Mouse (Mus musculus): Measurements from ENCODE around the gene Tcp11l1. TPM values are rescaled to one million over a fixed set of nuclear protein-coding genes. Genes with fewer than 3 reads are reported as not detected.
A peak's percentile ranks its signal among the peaks of the same experiment; 100 is the strongest.

Tcp11l1 gene
- total and polyA plus RNA-seq, 3 experiments: 22.1 to 26.7 TPM; not detected in 1

GRCm38 (mm10) chr2:104615985-104616711 is 95.8 kb downstream of the Tcp11l1 start:
- no peak for DNase-seq (ENCODE audit: low read depth, low spot score)
- Histone ChIP-seq H3K79me2 (ENCODE audit: control insufficient read depth, insufficient read depth, low read length, poor library complexity) (no peaks in the 10 kb centered on the region), H3K4me1 (ENCODE audit: control insufficient read depth in 1 of 2, insufficient read depth in 2 of 2, low read length in 2 of 2) (no peaks in the 10 kb centered on the region; a peak in 1 of 4 replicates), H3K36me3 (ENCODE audit: control insufficient read depth in 1 of 2, insufficient read depth in 2 of 2, low read length in 2 of 2) (peaks cover 8 to 24% of the 10 kb centered on the region in 2 experiments), H3K9ac (ENCODE audit: control insufficient read depth, low read depth, low read length, poor library complexity, severe bottlenecking) (no peak overlapping the region), H3K27me3 (ENCODE audit: control insufficient read depth in 1 of 2, insufficient read depth in 2 of 2, low read length in 2 of 2) (no peaks in the 10 kb centered on the region), H3K4me3 (ENCODE audit: control insufficient read depth in 1 of 2, insufficient read depth in 1 of 2, low read depth in 2 of 2, low read length in 2 of 2) (no peak overlapping the region), H3K9me3 (replicated peaks; ENCODE audit: insufficient read depth, low read length) (no peaks in the 10 kb centered on the region), H3K27ac (ENCODE audit: control insufficient read depth, low read depth, low read length) (no peak overlapping the region)
- TF ChIP-seq CTCF (IDR thresholded peaks at IDR 0.05 in 2 of 3, conservative IDR thresholded peaks at IDR 0.05 in 1 of 3; ENCODE audit: control insufficient read depth in 1 of 3, insufficient read depth in 1 of 3, low read depth in 2 of 3, low read length in 3 of 3, poor library complexity in 1 of 3, severe bottlenecking in 1 of 3): no peak
- TF ChIP-seq ETS1 (IDR thresholded peaks at IDR 0.05; ENCODE audit: low read depth, low read length): peak; percentile 15; the same call in 1 of the 2 replicates

GRCm38 (mm10) chr2:104614786-104615185 is 97.2 kb downstream of the Tcp11l1 start:
- Histone ChIP-seq H3K9ac (ENCODE audit: control insufficient read depth, low read depth, low read length, poor library complexity, severe bottlenecking) (no peak overlapping the region), H3K27me3 (ENCODE audit: control insufficient read depth in 1 of 2, insufficient read depth in 2 of 2, low read length in 2 of 2) (no peaks in the 10 kb centered on the region), H3K36me3 (ENCODE audit: control insufficient read depth in 1 of 2, insufficient read depth in 2 of 2, low read length in 2 of 2) (peaks cover 10 to 33% of the 10 kb centered on the region in 2 experiments), H3K4me3 (ENCODE audit: control insufficient read depth in 1 of 2, insufficient read depth in 1 of 2, low read depth in 2 of 2, low read length in 2 of 2) (no peak overlapping the region), H3K79me2 (ENCODE audit: control insufficient read depth, insufficient read depth, low read length, poor library complexity) (peaks cover 2% of the 10 kb centered on the region; the same call in 1 of the 2 replicates), H3K9me3 (replicated peaks; ENCODE audit: insufficient read depth, low read length) (no peaks in the 10 kb centered on the region), H3K27ac (ENCODE audit: control insufficient read depth, low read depth, low read length) (no peak overlapping the region), H3K4me1 (ENCODE audit: control insufficient read depth in 1 of 2, insufficient read depth in 2 of 2, low read length in 2 of 2) (no peaks in the 10 kb centered on the region; a peak in 1 of 4 replicates)
- no peak for TF ChIP-seq TAL1 (IDR thresholded peaks at IDR 0.05; ENCODE audit: low read length)
- no peak for TF ChIP-seq NELFE (IDR thresholded peaks at IDR 0.05; ENCODE audit: low read depth, low read length)
- no peak for TF ChIP-seq RCOR1 (IDR thresholded peaks at IDR 0.05; ENCODE audit: low read depth, low read length)
- TF ChIP-seq ZKSCAN1 (IDR thresholded peaks at IDR 0.05; ENCODE audit: low read depth, low read length): no peak
- TF ChIP-seq RAD21 (IDR thresholded peaks at IDR 0.05; ENCODE audit: low read depth, low read length): no peak
- no peak for TF ChIP-seq TCF12 (IDR thresholded peaks at IDR 0.05; ENCODE audit: low read depth, low read length)
- TF ChIP-seq CTCF (IDR thresholded peaks at IDR 0.05 in 2 of 3, conservative IDR thresholded peaks at IDR 0.05 in 1 of 3; ENCODE audit: control insufficient read depth in 1 of 3, insufficient read depth in 1 of 3, low read depth in 2 of 3, low read length in 3 of 3, poor library complexity in 1 of 3, severe bottlenecking in 1 of 3): no peak
- DNase-seq (ENCODE audit: low read depth, low spot score): no peak

Other genes starting within 250 kb of the Tcp11l1 start
- 11.9 and 12.1 TPM in 2 replicates for gene Hipk3, start 217.7 kb downstream of the Tcp11l1 start, total RNA-seq (2012; rRNA removed)
- 10 to 100 TPM; 17.0 to 19.4 TPM for gene Hipk3, start 217.7 kb downstream of the Tcp11l1 start, polyA plus RNA-seq (2012; ENCODE audit: insufficient read depth in 1 of 2, insufficient read length in 2 of 2, low read depth in 1 of 2, low replicate concordance in 2 of 2, missing spikeins in 1 of 2)
- gene Cstf3, start 121.6 kb downstream of the Tcp11l1 start, total RNA-seq (2012; rRNA removed): 11.6 and 13.8 TPM in 2 replicates
- gene Cstf3, start 121.6 kb downstream of the Tcp11l1 start, polyA plus RNA-seq (2012; ENCODE audit: insufficient read depth in 1 of 2, insufficient read length in 2 of 2, low read depth in 1 of 2, low replicate concordance in 2 of 2, missing spikeins in 1 of 2): 100 to 1,000 TPM in 1 of 2 experiments, 10 to 100 TPM in 1; 35.7 to 126 TPM
- gene Pin1rt1, start 4.2 kb upstream of the Tcp11l1 start, total RNA-seq (2012; rRNA removed): not detected in 2 replicates
- under 1 TPM in 1 of 2 experiments, not detected in 1; 0.07 TPM for gene Pin1rt1, start 4.2 kb upstream of the Tcp11l1 start, polyA plus RNA-seq (2012; ENCODE audit: insufficient read depth in 1 of 2, insufficient read length in 2 of 2, low read depth in 1 of 2, low replicate concordance in 2 of 2, missing spikeins in 1 of 2)
- gene Depdc7, start 30.7 kb upstream of the Tcp11l1 start, total RNA-seq (2012; rRNA removed): 7.1 and 8.0 TPM in 2 replicates
- 1 to 10 TPM in 1 of 2 experiments, not detected in 1; 8.6 TPM for gene Depdc7, start 30.7 kb upstream of the Tcp11l1 start, polyA plus RNA-seq (2012; ENCODE audit: insufficient read depth in 1 of 2, insufficient read length in 2 of 2, low read depth in 1 of 2, low replicate concordance in 2 of 2, missing spikeins in 1 of 2)
- 3.9 and 5.2 TPM in 2 replicates for gene Qser1, start 104.6 kb upstream of the Tcp11l1 start, total RNA-seq (2012; rRNA removed)
- 10 to 100 TPM in 1 of 2 experiments, not detected in 1; 14.5 TPM for gene Qser1, start 104.6 kb upstream of the Tcp11l1 start, polyA plus RNA-seq (2012; ENCODE audit: insufficient read depth in 1 of 2, insufficient read length in 2 of 2, low read depth in 1 of 2, low replicate concordance in 2 of 2, missing spikeins in 1 of 2)
- gene Prrg4, start 137.7 kb upstream of the Tcp11l1 start, total RNA-seq (2012; rRNA removed): not detected in 2 replicates
- not detected for gene Prrg4, start 137.7 kb upstream of the Tcp11l1 start, polyA plus RNA-seq (2012; ENCODE audit: insufficient read depth in 1 of 2, insufficient read length in 2 of 2, low read depth in 1 of 2, low replicate concordance in 2 of 2, missing spikeins in 1 of 2)
- 0.03 and 0.08 TPM in 2 replicates for gene Ccdc73, start 155.6 kb upstream of the Tcp11l1 start, total RNA-seq (2012; rRNA removed)
- gene Ccdc73, start 155.6 kb upstream of the Tcp11l1 start, polyA plus RNA-seq (2012; ENCODE audit: insufficient read depth in 1 of 2, insufficient read length in 2 of 2, low read depth in 1 of 2, low replicate concordance in 2 of 2, missing spikeins in 1 of 2): under 1 TPM in 1 of 2 experiments, not detected in 1; 0.43 TPM